Mouse (Mus musculus) myocyte (in vitro differentiated cells): ENCODE data around the gene Olfr1157.

ENCODE experiments used
- CEBPB ChIP-seq: IDR thresholded peaks from 2 replicates; pipeline ENCODE4 v1.6.1; 2011; ENCODE audit warnings: mild to moderate bottlenecking, moderate library complexity; ENCODE audit not compliant: poor library complexity, insufficient read depth, severe bottlenecking
- POLR2A ChIP-seq: IDR thresholded peaks from one replicate; pipeline ENCODE4 v1.6.1; 2011; ENCODE audit warnings: low read depth, mild to moderate bottlenecking, control low read depth, moderate library complexity; ENCODE audit not compliant: insufficient read length
- POLR2AphosphoS2 ChIP-seq: IDR thresholded peaks from one replicate; pipeline ENCODE4 v1.6.1; 2011; ENCODE audit warnings: low read depth, control low read depth; ENCODE audit not compliant: insufficient read length
- TCF12 ChIP-seq: IDR thresholded peaks from one replicate; pipeline ENCODE4 v1.6.1; 2011; ENCODE audit warnings: mild to moderate bottlenecking, control low read depth; ENCODE audit not compliant: poor library complexity, insufficient read depth, severe bottlenecking
- USF1 ChIP-seq: IDR thresholded peaks from one replicate; pipeline ENCODE4 v1.6.1; 2011; ENCODE audit warnings: low read depth, mild to moderate bottlenecking, control low read depth, moderate library complexity

- TF ChIP-seq POLR2A (no peak), USF1 (no peak), POLR2AphosphoS2 (no peak), CEBPB (no peak), TCF12 (no peak)
These were observed at the start of gene Olfr1157 for GRCm38 (mm10) chr2:87968199-87968598.
